Mouse (Mus musculus) ZHBTc4 (cell line): ENCODE measurements around the gene Slc25a45.

Source experiments
- DNase-seq: peaks from one replicate; pipeline ENCODE4 v3.0.0-alpha.2; 2011; ENCODE audit warnings: low read depth, low spot score

The Slc25a45 gene

DNA sequence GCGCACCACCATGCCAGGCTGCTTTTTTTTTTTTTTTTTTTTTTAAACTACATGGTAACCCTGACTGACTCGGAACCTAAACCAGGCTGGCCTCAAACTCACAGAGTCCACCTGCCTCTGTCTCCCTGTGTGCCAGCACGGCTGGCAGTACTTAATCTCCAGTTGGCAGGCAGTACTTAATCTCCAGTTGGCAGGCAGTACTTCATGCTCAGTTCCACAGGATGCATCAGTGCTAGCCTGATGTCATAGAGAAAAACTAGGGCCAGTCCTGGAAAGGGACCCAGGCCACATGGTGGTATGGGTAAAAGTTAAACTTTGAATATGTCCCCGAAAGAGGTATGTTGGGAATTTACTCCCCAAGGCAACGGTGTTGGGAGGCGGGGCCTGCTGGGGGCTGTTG lies 50.5 kb downstream of the Slc25a45 start:
- DNase-seq = no peak

DNA sequence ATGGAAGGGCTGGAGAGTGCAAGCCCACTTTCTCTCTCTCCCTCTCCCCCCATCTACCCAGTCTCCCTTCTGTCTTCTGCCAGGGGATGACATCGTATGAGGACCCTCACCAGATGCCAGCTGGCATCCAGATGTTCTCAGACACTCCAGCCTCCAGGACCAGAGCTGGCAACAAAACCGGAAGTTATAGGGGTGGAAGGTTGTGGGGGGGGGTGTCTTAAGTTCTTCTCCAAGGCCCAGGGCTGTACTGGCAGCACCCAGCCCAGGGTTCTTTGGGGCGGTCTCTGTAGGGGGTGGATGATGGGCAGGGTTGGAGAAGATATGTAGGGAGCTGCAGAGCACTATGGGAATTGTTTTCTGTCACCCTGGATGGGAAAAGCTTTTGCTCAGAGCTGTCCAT lies 50.9 kb downstream of the Slc25a45 start:
- DNase-seq = no peak

DNA sequence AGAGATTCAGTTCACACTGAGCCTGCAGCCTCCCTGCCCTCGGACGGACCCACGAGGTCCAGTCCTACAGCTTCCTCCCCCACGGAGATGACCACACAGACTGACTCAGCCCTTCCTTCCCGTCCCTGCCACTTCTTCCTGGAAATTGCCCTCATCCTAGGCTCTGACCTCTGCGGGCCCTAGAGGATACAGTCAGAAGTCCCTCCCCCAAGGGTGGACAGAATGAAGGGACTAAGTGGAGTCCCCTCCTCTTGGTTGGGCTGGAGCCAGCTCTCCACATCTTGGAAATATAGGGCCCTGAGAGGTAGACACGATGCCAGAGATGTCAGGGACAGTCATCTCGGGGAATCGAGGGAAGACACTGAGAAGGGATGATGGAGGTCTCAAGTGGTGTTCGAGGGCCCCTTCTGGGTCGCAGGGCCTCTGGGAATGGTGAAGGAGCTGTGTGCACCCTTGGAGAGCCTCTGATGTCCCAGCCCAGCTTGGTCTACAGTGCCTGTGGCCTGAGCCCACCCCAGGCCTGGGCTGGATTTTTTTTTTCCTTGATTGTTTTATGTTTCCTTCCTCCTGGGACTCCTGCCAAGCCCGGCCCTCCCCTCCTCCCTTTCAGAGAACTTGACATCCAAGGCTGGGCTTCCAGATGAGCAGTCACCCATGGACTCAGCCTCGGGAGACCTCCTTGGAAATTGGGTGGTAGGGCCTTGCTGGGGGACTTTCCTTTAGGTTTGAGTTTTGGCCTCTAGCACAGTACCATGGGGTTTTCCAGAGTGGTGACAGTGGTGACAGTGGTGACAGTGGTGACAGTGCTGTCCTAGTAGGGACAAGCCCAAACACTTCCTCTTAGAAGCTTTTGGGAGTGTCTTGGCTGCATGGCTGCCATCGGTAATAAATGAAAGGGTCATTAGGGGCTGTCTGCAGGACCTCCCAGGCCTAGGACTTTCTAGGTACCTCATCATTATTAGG lies 52.3 kb downstream of the Slc25a45 start:
- DNase-seq = no peak

DNA sequence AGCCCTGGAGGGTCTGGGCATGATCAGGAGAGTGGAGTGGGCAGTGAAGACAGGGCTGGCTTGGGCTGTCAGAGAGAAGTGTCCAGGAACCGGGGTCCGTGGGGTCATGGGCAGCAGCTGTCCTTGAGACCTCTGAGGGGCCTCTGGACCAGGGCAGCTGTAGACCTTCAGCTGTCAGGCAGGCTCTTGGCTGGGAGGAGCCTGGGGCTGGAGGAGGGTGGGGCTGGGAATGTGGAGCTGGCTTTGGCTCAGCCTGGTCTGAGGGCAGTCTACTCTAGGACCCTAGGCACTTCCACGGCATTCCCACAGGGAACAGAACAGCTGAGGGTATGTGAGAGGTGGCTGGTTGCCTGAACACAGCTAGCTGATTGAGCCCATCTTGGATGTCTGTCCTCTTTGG lies 57.7 kb downstream of the Slc25a45 start:
- DNase-seq = no peak
